Mouse (Mus musculus): ENCODE measurements around the gene Pkp1. TPM values are rescaled to one million over a fixed set of nuclear protein-coding genes. Genes with fewer than 3 reads are reported as not detected.

Pkp1 gene
- total RNA-seq, 1 experiment from 2014 or later, result not detected

Other genes with a start within 250 kb of the Pkp1 start
- gene Csrp1, start 199.1 kb downstream of the Pkp1 start, total RNA-seq (2021), result 70.1 and 88.2 TPM in 2 replicates
- gene Phlda3, start 153.1 kb downstream of the Pkp1 start, total RNA-seq (2021), result 44.9 and 49.5 TPM in 2 replicates
- gene Tnni1, start 139.8 kb downstream of the Pkp1 start, total RNA-seq (2021), result 0.34 TPM in 1 of 2 replicates, not detected in the other
- gene Lad1, start 100.6 kb downstream of the Pkp1 start, total RNA-seq (2021), result 0.45 TPM in 1 of 2 replicates, not detected in the other
- gene Tnnt2, start 82.9 kb downstream of the Pkp1 start, total RNA-seq (2021), result 1.3 and 2.6 TPM in 2 replicates
- gene Igfn1, start 87.1 kb upstream of the Pkp1 start, total RNA-seq (2021), result 0.08 TPM in 1 of 2 replicates, not detected in the other
- 33.9 and 35.7 TPM in 2 replicates for gene Tmem9, start 88.9 kb upstream of the Pkp1 start, total RNA-seq (2021)
- not detected in 2 replicates for gene Ascl5, start 131.6 kb upstream of the Pkp1 start, total RNA-seq (2021)
- gene Cacna1s, start 133.5 kb upstream of the Pkp1 start, total RNA-seq (2021), result 0.26 and 0.30 TPM in 2 replicates
- 2.7 and 12.5 TPM in 2 replicates for gene Kif21b, start 212.2 kb upstream of the Pkp1 start, total RNA-seq (2021)

Data from adrenal gland, postnatal 14 days (tissue).